Mouse (Mus musculus) spleen, postnatal 4 days (tissue): ENCODE measurements around the gene Fgfr2.
"Not testable (repeated sequence)": the region's sequence is repeated elsewhere in the genome, so short reads cannot be mapped to it uniquely, and the experiment has no call there.

ENCODE experiments used
- DNase-seq, 2 experiments: peaks; one replicate each; pipeline ENCODE4 v3.0.0; 2022; ENCODE audit warnings: low spot score in 2 of 2

The Fgfr2 gene

DNA sequence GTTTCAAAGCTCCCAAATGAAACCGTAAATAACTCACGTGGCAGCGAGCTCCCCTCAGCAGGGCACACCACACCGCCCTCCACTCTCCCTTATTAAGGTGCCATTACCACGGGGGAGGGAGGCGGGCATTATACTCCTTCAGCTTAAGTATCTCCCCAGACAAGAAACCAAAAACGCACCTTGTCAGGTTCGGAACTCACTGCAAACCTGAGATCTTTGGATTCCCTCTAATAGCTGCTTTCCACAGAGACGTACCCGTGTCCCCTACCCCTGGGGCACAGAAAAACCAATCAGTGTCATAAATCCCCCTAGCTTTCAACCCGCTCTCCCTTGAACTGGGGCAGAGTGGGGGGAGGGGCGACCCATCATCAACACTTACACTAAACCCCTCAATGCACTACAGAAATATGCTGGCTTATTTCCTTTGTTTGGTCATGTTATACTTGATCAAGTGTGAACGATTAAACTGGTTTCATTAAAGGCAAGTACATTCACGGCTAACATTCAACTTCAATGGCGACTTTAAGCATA is 2.9 kb downstream of the Fgfr2 start:
- no peak for DNase-seq

GRCm38 (mm10) chr7:133117815-133118214 is 5.3 kb downstream of the Fgfr2 start:
- no peak for DNase-seq

- DNase-seq: no peak
These were observed 6.6 kb downstream of the Fgfr2 start for GRCm38 (mm10) chr7:133116542-133116941.

DNA sequence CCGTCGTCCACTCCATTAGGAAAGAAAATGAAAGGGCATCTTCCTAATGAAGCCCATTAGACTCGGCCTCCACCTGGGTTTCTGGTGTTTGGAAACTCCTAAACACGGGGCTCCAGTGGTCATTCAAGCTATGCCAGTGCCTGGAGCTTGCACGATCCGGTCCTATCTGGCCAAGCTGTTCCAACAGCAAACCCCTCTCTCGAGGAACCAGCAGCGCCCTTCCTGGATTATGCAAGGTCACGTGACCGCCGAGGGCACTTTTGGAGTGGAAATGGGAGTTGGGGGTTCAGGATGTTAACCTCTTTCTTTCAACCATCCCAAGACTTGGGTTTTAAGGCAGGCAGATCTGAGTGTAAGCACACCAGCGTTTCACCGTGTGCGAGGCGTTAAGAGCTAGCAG is 7.3 kb downstream of the Fgfr2 start:
- no peak for DNase-seq

GRCm38 (mm10) chr7:133114847-133115470 is 8.2 kb downstream of the Fgfr2 start:
- DNase-seq: peak; percentile 42 to 72

GRCm38 (mm10) chr7:133113185-133113895 is 9.8 kb downstream of the Fgfr2 start:
- DNase-seq: no peak

DNA sequence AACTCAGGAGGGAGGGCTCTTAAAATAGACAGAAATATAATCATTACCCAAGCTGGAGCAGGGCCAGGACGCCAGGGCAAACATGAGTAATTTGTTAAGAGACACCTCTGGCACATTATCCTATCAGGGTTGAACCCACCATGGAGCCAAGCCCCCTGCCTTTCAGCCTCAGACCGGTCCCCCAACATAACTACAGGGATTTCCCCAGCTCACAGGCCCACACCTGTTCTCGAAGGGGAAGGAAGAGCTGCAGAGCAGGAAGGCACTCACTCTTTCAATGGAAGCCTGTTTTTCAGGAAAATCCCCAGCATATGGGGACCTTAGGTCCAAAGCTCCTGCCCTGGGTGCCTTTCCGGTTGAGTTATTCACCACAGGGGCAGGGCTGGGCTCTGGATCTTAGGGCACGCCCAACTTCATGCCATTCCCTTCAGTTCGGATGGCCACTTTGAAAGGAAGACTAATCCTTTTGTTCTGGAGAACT is 10.8 kb downstream of the Fgfr2 start:
- DNase-seq: no peak

- DNase-seq: no peak
These were observed 13.7 kb downstream of the Fgfr2 start for GRCm38 (mm10) chr7:133109442-133109841.

DNA sequence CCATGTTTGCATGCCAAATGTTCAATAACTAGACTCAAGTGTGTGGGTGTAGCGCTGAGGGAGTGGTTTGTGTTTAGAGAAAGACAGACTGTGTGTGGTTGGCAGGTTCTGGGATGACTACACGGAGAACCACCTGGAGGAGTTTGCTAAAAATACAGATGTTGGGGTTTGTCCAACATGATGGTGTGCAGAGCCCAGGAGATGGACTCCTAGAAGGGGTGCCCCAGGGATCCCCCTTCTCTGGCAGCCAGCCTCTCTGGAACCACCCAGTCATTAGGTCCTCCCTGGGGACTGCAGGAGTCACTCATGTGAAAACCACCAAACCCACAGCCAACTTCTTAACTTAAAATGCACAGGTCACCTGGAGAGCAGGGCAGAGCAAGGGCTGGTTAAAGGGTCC is 14.5 kb downstream of the Fgfr2 start:
- no peak for DNase-seq

DNA sequence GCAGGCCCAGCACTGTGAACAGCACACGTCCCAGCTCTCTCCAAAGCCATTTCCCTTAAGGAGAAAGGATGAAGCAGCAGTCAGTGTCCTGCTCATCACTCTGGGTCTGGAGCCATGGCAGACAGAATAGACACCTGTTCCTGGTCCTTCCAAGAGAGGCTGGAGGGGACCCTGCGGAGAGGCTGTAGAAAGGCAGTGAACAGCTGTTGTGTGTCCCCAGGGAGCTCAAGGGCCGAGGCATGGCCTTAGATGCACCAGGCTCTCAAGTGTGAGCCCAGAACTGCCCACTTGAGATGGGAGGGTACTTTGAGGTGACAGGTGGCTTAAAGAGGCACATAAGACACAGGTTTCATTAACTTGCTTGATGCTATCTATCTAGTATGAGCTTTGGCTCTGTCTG is 20.6 kb downstream of the Fgfr2 start:
- no peak for DNase-seq

- no peak for DNase-seq
These were observed 22.1 kb downstream of the Fgfr2 start for GRCm38 (mm10) chr7:133101070-133101469.

DNA sequence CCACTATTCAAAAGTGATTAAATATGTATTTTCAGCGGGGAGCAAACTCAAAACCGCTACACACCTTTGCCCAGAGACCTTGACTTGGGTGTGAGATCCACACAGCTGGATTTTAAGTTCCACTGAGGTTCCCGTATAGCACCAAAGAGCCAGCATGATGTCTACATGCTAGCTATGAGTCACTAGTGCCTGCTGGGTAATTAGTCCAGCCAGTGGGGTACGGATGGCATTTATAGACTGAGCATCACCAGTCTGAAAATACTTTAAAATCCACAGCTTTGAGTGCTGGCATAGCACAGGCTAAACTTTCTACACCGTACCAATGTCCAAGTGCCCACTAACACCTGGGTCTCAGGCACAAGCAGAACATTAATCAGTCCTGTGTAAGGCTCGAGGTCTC is 23.0 kb downstream of the Fgfr2 start:
- DNase-seq: no peak

GRCm38 (mm10) chr7:133099266-133099665 is 23.9 kb downstream of the Fgfr2 start:
- DNase-seq: no peak

GRCm38 (mm10) chr7:133098118-133098793 is 24.9 kb downstream of the Fgfr2 start:
- DNase-seq: no peak

- not testable (repeated sequence) for DNase-seq
These were observed 27.5 kb downstream of the Fgfr2 start for GRCm38 (mm10) chr7:133095610-133096009.

DNA sequence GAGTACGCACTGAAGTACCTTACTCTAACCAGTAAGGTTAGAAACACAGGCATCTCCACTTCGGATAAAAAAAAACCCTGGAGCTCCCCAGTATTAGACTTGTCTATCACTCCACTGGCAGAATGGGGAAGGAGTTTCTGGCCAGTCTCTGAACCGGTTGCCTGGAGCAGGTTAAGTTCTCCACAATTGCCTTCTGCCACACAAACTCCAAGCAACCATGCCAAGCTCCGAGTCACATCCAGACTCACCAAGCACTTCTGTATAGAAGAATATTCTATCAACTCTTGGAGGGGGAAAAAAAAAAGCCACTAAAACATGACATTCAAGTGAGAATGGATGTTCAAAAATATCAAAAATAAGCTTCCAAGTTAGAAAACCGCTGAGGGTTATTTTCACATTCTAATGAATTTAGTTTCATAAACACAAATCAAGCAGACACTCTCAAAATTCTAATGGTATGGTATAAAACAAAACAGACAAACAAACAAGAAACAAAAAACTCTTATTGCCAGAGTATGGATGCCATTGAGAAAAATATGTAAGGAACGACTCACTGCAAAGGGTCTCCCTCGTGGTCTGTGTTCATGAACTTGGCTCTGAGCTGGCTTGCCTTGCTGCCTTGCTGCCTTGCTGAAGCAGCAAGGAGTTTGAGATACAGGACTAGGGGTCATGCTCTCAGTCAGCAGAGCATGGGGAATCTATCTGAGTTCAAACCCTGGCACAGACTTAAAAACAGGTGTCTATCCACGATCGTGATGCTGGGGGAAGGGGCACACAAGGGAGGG is 28.2 kb downstream of the Fgfr2 start:
- DNase-seq: no peak

- DNase-seq: no peak
These were observed 29.0 kb downstream of the Fgfr2 start for GRCm38 (mm10) chr7:133094161-133094560.

- DNase-seq: no peak
These were observed 29.4 kb downstream of the Fgfr2 start for GRCm38 (mm10) chr7:133093731-133094130.

GRCm38 (mm10) chr7:133090641-133091040 is 32.5 kb downstream of the Fgfr2 start:
- DNase-seq: no peak

DNA sequence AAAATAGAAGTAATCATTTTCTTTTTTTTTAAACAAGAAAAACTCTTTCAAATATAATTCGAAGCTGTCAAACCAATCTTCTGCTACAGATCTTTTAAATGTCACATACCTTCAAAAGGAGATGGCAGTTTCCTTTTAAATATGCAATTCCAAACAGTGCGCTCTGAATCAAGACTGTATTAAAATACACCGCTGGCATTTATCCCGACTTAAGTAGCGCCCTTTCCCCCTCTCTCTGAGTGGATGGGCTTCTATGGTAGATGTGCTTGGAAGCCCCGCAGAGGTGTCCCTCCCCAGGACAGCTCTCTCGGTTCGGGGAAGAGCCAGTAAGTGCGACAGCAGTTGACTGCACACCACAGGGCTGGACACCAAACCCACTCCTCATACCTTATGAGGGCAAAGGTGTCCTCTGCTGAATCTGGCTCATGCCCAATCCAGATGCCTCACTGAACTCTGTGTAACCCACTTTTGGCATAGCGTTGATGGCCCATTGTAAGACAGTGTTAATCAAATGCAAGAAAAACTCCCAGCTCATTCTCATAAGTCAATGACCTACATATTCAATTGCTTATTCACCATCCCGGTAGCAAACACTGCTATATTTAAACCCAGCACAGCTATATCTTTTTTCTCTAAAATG is 33.4 kb downstream of the Fgfr2 start:
- no peak for DNase-seq

GRCm38 (mm10) chr7:133088830-133089261 is 34.3 kb downstream of the Fgfr2 start:
- no peak for DNase-seq
